Mouse (Mus musculus): ENCODE measurements around the gene Sh3pxd2a.

Gene Sh3pxd2a

GRCm38 (mm10) chr19:47457711-47458503 lies 6.3 kb downstream of the Sh3pxd2a start:
- DNase-seq (ENCODE audit: low read depth, low spot score), result no peak

DNA sequence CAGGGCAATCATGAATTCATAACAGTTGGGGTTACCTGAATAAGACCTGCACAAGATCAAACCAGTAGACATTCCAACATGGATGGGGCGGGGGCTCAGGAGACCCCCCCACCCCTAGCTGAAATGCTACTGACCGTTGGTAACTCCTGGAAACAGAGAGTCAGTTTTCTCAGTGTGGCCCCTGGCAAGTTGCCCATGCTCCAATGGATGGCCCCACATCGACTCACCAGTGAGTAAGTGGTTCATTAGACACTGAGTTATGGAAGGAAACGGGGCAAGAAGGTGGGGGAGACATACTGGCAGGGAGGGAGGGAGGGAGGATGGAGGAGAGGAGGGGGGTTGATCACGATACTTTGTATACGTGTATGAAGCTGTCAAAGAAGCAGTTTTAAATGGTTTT lies 8.2 kb downstream of the Sh3pxd2a start:
- DNase-seq (ENCODE audit: low read depth, low spot score), result no peak

DNA sequence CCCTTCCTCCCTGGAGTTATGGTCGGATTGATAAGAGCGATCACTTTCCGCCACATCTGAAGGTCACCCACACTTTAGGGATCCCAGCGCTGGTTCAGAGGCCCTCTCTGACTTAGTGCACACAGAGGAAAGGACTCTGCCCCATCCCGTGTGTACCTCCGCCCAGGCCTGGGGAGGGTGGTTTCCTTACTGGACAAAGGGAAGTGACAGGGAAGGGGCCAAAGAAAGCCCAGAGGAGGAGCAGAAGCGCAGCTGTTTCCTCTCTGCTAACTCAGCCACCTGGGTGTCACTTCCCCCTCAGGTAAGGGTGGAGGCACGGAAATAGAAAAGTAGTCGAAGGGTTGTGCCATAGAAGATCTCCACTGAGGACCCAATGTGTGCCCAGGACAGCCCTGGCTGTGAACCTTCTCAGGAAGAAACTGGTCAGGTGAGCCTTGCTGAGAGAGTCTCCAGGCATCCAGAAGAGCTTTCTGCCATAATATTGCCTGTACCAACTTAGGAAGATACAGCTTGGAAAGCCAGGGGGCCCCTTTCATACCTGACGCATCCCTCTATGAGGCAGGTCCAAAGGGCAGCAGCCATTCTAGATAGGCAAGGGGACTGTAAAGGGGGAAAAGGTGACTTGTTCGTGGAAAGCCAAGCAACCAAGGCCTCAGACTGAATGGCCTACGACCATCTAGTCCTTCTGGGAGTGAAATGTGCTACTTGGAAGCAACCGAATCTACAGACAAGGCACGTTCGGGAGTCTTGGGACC lies 9.0 kb downstream of the Sh3pxd2a start:
- DNase-seq (ENCODE audit: low read depth, low spot score), result no peak

GRCm38 (mm10) chr19:47454167-47455000 lies 9.8 kb downstream of the Sh3pxd2a start:
- DNase-seq (ENCODE audit: low read depth, low spot score), result no peak

DNA sequence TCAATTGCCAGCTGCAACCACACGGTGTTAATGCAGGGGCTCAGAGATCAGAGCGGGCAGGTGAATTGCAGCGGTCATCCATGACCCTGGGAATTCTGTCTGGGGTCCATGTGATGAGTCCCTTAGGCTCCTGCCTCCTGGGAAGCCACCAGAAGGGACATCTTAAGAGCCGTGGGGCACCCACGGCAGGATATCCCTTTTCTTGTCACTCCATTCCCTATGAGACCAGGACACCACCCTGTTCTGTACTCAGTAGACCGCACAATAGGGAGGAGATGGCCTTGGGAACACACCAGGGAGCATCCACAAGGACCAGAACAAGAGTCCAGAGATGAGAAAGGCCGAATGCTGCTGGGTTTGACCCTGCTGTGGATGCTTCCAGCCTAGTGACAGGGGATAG lies 10.8 kb downstream of the Sh3pxd2a start:
- DNase-seq (ENCODE audit: low read depth, low spot score), result no peak

- no peak for DNase-seq (ENCODE audit: low read depth, low spot score)
These were observed 11.5 kb downstream of the Sh3pxd2a start for GRCm38 (mm10) chr19:47452682-47453081.

- DNase-seq (ENCODE audit: low read depth, low spot score), result no peak
These were observed 12.0 kb downstream of the Sh3pxd2a start for GRCm38 (mm10) chr19:47452211-47452610.

- no peak for DNase-seq (ENCODE audit: low read depth, low spot score)
These were observed 12.6 kb downstream of the Sh3pxd2a start for GRCm38 (mm10) chr19:47451476-47452113.

DNA sequence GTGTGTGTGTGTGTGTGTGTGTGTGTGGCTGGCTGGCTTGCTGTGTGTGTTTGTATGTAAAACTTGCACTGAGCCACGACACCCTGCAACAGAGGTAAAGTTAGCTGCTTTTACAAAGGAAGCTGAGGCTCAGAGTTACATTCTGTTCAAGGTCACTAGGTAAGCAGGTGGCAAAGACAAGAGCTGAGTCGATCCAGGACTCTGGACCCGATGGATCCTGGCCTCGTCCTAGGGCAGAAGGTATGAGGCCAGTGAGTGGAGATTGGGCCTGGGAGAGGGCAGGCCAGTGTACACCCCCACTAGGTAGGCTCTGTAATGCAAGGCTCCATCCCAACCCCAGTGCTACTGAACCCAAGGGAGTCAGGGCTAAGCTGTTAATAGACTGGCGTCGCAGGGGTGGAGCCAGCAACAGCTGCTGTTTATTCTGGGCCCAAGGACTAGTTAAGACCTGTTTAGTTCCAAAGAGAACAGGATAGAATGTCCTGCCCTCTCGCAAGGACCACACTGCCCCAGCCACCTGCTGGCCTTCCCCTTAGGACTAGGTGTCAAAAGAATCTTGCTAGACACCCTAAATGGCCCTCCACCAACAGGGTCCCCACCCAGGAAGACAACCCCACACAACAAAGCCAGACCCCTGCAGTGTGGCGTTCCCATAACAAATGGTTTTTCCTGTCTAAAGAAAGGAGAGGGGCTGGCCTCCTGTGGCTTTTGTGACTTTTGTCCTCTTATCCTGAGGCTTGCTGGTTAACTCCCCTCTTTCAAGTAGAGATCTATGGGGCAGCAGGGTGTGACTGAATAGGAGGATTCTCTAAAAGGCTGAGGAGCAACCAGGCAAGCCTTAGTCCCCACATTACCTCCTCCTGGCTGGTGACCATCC lies 13.7 kb downstream of the Sh3pxd2a start:
- peak; percentile 71 for DNase-seq (ENCODE audit: low read depth, low spot score)

DNA sequence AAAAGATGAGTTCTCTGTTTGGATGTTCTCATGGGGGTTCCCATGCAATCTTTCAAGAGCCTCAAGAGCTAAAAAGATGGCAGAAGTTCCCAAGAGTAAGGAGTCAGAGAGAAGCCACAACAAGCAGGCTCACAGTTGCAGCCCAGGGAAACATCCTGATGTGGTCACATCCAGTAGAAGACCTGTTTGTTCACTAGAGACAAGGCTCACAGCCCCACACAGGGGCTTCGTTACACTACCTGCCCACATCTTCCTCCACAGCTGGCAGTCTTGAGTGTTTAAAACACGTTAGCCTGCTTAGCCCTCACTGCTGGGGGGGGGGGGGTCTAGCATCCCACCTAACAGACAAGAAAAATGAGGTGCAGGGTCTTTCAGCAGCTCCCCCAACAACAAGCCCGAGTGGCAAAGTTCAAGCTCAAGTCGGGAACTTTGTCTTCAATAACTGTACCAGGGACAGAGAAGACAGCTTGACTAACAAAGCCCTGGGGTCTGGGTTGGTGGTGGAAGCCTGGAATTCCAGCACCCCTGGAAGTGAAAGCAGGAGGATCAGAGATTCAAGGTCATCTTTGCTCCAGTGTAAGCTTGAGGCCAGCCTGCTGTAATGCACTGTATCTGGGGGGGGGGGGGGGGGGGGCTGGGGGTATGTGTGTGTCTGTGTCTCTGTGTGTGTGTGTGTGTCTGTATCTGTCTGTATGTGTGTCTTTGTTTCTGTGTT lies 14.5 kb downstream of the Sh3pxd2a start:
- DNase-seq (ENCODE audit: low read depth, low spot score), result no peak

GRCm38 (mm10) chr19:47448618-47449151 lies 15.5 kb downstream of the Sh3pxd2a start:
- no peak for DNase-seq (ENCODE audit: low read depth, low spot score)

DNA sequence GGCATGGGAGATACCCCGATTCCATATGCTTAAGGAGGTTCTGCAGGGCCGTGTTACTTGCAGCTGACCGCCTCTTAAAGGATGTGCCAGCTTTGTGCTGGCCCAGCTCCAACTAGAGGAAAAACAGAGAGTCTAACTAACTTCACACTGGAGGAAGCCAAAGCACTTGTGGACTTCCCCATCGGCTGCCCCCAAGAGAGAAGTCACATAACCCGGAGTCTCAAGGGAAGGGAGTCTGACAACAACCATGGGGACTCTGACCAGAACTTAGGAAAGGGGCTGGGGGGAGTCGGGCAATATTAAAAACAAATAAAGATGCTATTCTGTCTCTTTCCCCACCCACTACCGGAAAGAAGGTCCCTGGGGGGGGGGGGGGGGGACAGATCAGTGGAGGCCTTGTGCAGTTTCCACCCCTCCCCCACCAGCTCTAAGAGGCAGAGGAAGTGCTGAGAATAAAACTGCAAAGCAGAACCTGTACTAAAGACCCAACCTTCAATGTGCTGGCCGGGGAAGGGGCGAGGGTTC lies 17.3 kb downstream of the Sh3pxd2a start:
- no peak for DNase-seq (ENCODE audit: low read depth, low spot score)

DNA sequence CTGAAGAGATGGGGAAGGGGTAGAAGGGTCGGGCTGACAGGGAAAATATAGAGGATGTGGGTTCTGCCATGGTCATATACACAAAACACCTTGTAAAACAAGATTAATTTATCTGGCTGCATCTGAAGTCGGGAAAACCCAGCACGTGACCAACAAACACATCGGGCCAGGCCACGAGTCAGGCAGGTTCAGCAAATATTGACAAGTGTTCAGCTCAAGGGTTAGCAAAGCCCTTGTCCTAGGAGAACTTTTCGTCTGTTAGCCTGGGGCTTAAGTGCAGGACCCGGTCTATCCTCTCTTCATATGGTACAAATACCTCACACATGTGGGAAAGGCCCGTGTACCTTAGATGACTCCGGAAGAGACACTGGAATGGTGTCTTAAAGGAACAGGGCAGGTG lies 18.1 kb downstream of the Sh3pxd2a start:
- DNase-seq (ENCODE audit: low read depth, low spot score), result no peak

GRCm38 (mm10) chr19:47445726-47446125 lies 18.5 kb downstream of the Sh3pxd2a start:
- no peak for DNase-seq (ENCODE audit: low read depth, low spot score)

DNA sequence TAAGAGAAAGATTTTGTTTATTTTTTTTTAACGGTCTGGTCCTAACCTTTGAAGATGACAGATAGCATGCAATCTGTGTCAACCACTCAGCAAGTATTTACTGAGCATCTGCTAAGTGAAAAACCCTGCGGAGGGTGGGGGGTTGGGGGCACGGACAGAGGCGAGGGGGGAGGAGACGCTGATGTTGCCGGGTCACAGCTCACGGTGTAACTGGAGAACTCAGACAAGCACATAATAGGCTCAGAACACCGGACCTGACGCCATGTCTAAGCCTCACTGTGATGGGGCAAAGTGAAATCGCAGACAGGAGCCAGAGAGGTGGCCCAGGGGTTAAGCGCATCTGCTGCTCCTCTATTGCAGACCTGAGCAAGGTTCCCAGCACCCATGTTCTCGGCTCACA lies 19.7 kb downstream of the Sh3pxd2a start:
- no peak for DNase-seq (ENCODE audit: low read depth, low spot score)

GRCm38 (mm10) chr19:47442294-47442627 lies 21.9 kb downstream of the Sh3pxd2a start:
- DNase-seq (ENCODE audit: low read depth, low spot score), result no peak

- no peak for DNase-seq (ENCODE audit: low read depth, low spot score)
These were observed 22.5 kb downstream of the Sh3pxd2a start for GRCm38 (mm10) chr19:47441541-47442293.

DNA sequence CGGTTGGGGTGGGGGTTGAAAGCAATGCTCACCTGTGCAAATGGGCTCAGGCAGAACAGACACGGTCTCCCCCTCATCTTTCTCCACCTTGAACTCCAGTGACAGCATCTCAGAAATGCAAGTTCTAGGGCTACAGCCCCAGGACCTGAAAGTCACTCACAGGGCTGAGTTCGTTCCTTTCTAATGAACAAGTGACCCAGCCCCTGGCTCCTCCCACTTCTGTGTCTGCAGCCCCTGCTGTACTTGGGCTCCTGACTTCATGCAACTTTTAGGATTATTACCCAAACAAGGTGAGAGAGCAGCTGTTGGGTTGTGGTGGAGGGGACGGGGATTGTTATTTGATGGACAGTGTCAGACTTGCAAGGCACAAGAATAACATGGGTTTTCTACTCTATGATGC lies 23.2 kb downstream of the Sh3pxd2a start:
- no peak for DNase-seq (ENCODE audit: low read depth, low spot score)

DNA sequence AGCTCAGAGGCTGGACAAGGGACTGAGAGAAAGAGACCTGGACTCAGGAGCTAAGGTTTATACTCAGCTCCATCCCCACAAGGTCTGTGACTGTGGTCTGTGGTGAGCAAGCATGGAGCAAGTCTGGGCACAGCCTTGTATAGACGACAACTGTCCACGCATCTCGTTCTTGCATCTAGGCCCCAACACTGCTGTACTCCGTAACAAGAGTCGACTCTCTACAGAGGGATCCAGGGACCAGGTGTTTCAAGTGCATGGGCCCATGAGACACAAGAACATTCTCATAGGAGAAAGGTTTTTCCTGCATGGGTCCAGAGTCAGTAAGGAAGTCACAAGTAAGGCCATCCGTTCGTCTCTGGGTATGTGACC lies 23.8 kb downstream of the Sh3pxd2a start:
- DNase-seq (ENCODE audit: low read depth, low spot score), result no peak
